Mouse (Mus musculus) urinary bladder, postnatal 25 days (tissue): ENCODE measurements around the gene Oasl1.
"Not testable (repeated sequence)": the region's sequence is repeated elsewhere in the genome, so short reads cannot be mapped to it uniquely, and the experiment has no call there.

ENCODE experiments used
- DNase-seq: peaks from one replicate; pipeline ENCODE4 v3.0.0; 2022; ENCODE audit warnings: low spot score

Oasl1 gene

GRCm38 (mm10) chr5:114926153-114926684, 3.2 kb downstream of the Oasl1 start:
- no peak for DNase-seq

- DNase-seq: no peak
These were observed 3.7 kb downstream of the Oasl1 start for GRCm38 (mm10) chr5:114926753-114927152.

GRCm38 (mm10) chr5:114931626-114932025, 8.6 kb downstream of the Oasl1 start:
- DNase-seq: no peak

GRCm38 (mm10) chr5:114933206-114933605, 10.2 kb downstream of the Oasl1 start:
- no peak for DNase-seq

GRCm38 (mm10) chr5:114935838-114936237, 12.8 kb downstream of the Oasl1 start:
- no peak for DNase-seq

DNA sequence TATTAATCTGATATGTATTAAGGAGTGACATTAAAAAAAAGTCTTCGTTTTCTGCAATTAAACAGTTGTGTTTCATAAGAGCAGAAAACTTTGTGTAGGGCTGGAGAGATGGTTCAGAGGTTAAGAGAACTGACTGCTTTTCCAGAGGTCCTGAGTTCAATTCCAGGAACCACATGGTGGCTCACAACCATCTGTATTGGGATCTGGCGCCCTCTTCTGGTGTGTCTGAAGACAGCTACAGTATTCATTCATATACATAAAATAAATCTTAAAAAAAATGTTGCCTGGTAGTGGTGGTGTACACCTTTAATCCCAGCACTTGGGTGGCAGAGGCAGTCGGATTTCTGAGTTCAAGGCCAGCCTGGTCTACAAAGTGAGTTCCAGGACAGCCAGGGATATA, 18.1 kb downstream of the Oasl1 start:
- not testable (repeated sequence) for DNase-seq

DNA sequence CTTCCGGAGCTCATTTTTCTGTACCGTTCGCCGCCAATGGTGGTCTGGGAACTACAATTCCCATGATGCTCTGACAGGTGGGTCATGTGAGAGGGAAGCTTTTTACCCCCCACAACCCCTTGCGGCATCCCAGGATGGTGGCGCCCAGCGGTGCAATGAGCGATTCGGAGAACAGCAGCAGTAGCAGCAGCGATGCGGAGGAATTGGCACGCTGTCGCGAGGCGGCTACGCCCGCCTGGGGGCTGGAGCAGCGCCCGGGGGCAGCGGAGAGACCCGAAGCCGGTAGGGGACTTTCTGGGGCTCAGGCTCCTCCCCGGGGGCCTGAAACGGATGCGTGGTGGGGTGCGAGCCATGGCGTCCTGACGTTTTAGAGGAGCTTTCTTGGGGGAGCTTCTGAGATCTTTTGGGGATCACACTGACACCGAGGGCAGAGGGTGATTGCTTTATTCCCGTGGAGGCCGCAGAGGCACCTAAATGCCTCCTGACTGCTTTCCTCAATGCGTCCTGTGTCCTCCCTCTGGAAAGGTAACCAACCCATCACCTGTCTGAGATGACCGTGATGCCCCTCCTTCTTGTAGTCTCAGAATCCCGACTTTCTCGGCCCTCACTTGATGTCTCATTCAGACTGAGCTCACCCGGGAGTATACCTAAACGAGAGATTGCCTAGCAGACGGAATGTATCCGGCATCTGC, 19.2 kb downstream of the Oasl1 start, which contains the start of gene 2210016L21Rik:
2210016L21Rik (plus strand) TSS at position 85 of the 692 bp plus-strand sequence.
- DNase-seq: peak; percentile 67

GRCm38 (mm10) chr5:114942766-114943130, 19.7 kb downstream of the Oasl1 start:
- DNase-seq: no peak

GRCm38 (mm10) chr5:114945072-114945471, 22.0 kb downstream of the Oasl1 start:
- no peak for DNase-seq

GRCm38 (mm10) chr5:114948891-114949290, 25.9 kb downstream of the Oasl1 start:
- DNase-seq: no peak

DNA sequence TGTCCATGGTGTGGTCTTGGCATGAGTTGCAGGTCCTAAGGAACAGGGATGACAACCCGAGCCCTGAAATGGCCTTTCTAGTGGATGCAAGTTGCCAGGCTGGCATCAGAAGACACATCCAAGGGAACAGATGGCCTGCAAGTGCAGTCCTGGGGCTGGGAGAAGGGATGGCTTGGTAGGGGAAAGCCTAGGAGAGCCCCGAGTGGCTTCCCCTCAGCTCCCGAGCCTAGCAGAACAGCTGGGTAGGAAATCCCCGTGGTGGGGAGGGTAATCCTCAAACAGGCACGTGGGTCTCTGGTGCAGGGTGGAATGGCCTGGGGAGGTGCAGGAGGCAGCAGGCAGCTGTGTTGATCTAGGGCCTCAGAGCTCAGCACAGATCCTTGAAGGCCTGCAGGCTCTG, 26.3 kb downstream of the Oasl1 start:
- DNase-seq: no peak

DNA sequence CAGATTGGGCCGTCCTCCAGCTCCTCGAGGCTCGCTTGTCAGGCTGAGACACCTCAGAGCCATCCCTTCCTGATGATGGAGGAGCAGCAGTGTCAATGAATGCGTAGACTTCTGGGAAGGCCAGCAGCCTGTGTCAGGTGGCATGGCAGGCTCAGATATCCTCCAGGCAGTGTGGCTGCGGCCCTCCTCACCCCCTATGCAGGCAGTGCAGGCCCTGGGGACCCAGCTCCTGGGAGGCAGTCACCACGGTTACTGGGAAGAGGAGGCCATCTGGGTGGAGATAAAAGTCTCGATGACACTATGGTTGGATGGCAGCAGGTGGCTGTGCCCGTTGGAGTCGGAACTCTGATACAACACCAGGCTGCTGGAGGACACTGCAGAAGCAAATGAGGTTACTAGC, 26.8 kb downstream of the Oasl1 start:
- no peak for DNase-seq

DNA sequence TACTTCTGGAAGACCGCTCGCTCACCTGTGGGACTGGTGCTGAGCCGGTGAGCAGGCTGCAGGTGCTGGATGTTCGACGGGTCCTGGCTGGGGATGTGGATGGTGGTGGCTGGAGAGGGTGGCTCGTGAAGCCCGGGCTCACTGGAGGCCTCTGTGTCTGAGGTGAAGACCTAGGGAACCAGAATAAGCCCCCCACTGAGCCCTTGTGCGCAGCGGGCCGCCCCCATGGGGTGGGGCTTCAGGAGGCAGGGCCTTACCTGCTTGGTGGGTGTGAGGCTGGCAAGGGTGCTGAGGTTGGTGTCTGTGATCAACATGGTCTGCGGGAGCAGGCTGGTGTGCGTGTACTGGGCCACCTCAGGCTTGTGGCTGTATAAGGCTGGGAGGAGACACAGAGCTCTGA, 27.6 kb downstream of the Oasl1 start:
- DNase-seq: no peak

GRCm38 (mm10) chr5:114951279-114951880, 28.3 kb downstream of the Oasl1 start:
- DNase-seq: no peak

GRCm38 (mm10) chr5:114953326-114953725, 30.3 kb downstream of the Oasl1 start:
- no peak for DNase-seq

DNA sequence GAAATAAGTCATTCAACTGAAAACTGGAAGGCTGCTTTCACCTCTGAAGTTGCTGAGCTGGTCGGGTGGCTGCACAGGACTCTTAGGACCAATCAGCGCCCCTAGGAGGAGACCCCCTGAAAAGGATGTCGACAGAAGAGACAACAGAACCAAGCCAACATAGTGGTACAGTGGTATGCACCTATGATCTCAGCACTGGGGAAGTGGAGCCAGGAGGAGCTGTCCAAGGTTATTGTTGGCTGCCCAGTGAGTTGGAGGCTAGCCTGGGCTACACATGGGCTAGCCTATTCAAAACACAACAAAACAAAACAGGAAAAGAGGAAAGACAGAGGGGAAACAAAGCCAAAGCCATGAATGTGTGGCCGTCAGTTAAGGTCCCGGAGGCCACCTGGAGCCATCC, 35.0 kb downstream of the Oasl1 start:
- DNase-seq: no peak

DNA sequence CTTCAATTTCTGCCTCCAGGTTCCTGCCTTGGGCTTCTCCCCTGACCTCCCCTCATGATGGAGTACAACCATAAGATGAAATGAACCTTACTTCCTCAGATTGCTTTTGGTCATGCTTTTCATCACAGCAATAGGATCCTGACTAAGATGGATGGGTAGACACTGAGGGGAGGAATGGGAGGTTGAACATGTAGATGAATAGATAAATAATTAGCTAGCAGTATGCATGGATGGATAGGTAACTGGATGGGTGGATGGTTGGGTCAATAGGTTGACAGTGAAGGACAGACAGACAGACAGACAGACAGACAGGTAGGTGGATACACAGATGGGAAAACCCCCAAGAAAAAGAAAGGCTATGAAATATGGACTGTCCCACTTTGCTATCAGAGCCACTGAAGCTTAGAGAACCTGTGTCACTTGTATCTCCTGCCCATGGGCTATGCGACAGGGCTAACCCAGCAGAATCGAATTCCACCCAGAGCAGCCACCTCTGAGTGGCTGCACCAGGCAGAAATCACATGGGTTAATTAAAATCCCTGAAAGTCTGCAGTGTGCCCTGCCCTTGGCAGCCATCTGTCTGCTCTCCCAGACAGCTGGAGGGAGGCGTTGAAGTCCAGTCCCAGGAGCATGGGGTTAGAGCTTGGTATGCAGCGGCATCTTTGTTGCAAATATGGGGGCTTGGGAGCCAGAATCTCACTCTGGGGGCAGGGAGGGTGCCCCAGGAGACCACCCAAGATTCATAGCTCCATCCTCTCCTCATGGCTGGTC, 38.7 kb downstream of the Oasl1 start:
- DNase-seq: no peak

DNA sequence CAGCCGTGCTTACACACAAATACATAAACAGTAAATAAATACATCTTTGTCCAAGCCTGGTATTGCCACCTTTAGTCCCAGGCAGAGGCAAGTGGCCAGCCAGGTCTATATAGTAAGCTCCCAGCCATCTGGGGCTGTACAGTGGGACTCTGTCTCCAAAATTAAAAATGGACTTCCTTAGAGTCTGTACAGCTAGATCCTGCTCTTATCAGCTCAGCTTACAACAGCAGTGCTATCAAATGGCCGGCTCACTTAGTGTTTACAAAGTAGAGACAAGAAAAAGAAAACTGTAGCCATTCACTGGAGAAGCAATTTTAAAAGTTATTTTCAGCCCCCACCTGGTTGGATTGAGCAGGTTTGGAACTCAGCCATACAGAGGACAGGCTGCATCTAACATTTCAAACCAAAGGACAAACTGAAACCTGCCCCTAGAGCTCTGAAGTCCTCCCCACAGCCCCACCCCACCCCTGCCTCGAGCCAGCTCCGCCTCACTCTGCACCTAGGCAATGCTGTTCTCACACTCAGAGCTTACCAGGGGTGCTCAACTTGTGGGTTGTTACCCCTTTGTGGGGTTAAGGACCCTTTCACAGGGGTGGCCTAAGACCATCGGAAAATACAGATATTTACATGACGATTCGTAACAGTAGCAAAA, 41.4 kb downstream of the Oasl1 start:
- DNase-seq: no peak

DNA sequence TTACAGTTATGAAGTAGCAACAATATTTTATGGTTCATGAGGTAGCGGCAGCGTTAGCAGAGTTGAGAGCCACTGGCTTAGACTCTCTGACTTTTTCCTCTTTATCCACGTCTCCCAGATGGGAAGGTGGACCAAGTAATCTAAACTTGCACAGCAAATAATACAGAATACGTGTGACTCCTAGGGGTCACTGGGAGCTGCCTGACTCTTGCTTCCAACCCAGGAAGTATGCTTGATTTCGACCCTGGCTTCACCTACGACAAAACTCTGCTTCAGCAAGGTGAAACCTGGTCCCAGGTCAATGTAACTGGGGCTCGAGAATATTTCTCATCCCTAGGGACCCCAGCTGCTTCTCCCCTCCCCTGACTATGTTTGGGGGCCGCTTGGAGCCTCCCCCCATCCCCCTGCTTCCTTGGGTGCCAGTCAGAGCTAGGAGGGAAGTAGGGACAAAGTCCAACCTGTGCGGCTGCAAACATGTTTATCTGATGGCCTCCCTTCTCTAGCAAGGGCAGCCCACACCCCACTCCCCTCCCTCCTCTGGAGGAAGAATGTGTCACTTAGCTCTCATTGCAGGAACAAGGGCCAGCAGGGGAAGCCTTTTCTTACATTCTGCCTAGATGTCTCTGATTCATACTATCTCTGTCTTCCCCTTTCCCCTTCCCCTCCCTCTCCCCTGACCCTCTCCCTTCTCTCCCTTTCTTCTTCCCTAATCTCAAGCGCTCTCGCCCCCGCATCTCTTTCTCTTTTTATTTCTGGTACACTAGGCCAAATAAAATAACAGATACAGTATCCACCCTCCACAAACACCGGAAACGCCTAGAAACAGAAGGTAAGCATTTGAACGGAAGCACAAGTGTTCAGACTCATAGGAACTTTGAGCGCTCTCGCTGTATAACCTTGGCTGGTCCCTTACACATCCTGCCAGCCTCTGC, 42.2 kb downstream of the Oasl1 start:
- DNase-seq: no peak

- no peak for DNase-seq
These were observed 44.7 kb downstream of the Oasl1 start for GRCm38 (mm10) chr5:114967523-114968268.

GRCm38 (mm10) chr5:114968651-114969050, 45.6 kb downstream of the Oasl1 start:
- DNase-seq: no peak
